Mouse (Mus musculus): ENCODE data around the gene Zfp90. TPM values are rescaled to one million over a fixed set of nuclear protein-coding genes. Genes with fewer than 3 reads are reported as not detected.

Zfp90 gene
- polyA plus RNA-seq, 1 experiment: 3.9 TPM

GRCm38 (mm10) chr8:106410055-106410454, 5.1 kb upstream of the Zfp90 start:
- H3K4me2 ChIP-seq (ENCODE audit: low read depth): no peak overlapping the region
- H3K4me3 ChIP-seq: no peak overlapping the region
- H3K79me2 ChIP-seq (ENCODE audit: control insufficient read depth, insufficient read depth): no peaks in the 10 kb centered on the region
- H3ac ChIP-seq (ENCODE audit: control insufficient read depth, insufficient read length): no peak overlapping the region
- no peaks in the 10 kb centered on the region for H3K36me3 ChIP-seq (ENCODE audit: control insufficient read depth, insufficient read depth)
- H3K27me3 ChIP-seq (ENCODE audit: control insufficient read depth, insufficient read depth, insufficient read length): no peaks in the 10 kb centered on the region
- no peak for TF ChIP-seq USF1 (IDR thresholded peaks at IDR 0.05; ENCODE audit: low read depth)
- TF ChIP-seq TCF3 (IDR thresholded peaks at IDR 0.05; ENCODE audit: insufficient read length, low read depth): no peak
- TF ChIP-seq POLR2AphosphoS2 (IDR thresholded peaks at IDR 0.05; ENCODE audit: insufficient read length, low read depth): no peak
- TF ChIP-seq MAX (IDR thresholded peaks at IDR 0.05; ENCODE audit: low read depth): no peak
- TF ChIP-seq MYOD1 (IDR thresholded peaks at IDR 0.05; ENCODE audit: control insufficient read depth in 1 of 3, insufficient read length in 2 of 3, low read depth in 2 of 3): no peak
- no peak for TF ChIP-seq CEBPB (IDR thresholded peaks at IDR 0.05; ENCODE audit: insufficient read depth, poor library complexity, severe bottlenecking)
- TF ChIP-seq E2F4 (IDR thresholded peaks at IDR 0.05; ENCODE audit: insufficient read depth): no peak
- no peak for TF ChIP-seq TCF12 (IDR thresholded peaks at IDR 0.05; ENCODE audit: insufficient read depth, poor library complexity, severe bottlenecking)
- no peak for TF ChIP-seq MYOG (IDR thresholded peaks at IDR 0.05; ENCODE audit: control insufficient read depth in 1 of 3, insufficient read depth in 1 of 3, insufficient read length in 2 of 3, low read depth in 2 of 3)
- no peak for TF ChIP-seq REST (IDR thresholded peaks at IDR 0.05; ENCODE audit: insufficient read depth, insufficient read length)
- TF ChIP-seq SRF (IDR thresholded peaks at IDR 0.05; ENCODE audit: control insufficient read depth, insufficient read length, low read depth): no peak
- TF ChIP-seq POLR2A (IDR thresholded peaks at IDR 0.05; ENCODE audit: insufficient read length, low read depth): no peak

- Histone ChIP-seq H3K36me3 (ENCODE audit: control insufficient read depth, insufficient read depth) (no peaks in the 10 kb centered on the region), H3K4me2 (ENCODE audit: low read depth) (no peak overlapping the region), H3K27me3 (ENCODE audit: control insufficient read depth, insufficient read depth, insufficient read length) (no peaks in the 10 kb centered on the region), H3ac (ENCODE audit: control insufficient read depth, insufficient read length) (no peak overlapping the region), H3K4me3 (no peak overlapping the region), H3K79me2 (ENCODE audit: control insufficient read depth, insufficient read depth) (no peaks in the 10 kb centered on the region)
- TF ChIP-seq TCF3 (IDR thresholded peaks at IDR 0.05; ENCODE audit: insufficient read length, low read depth): no peak
- no peak for TF ChIP-seq CEBPB (IDR thresholded peaks at IDR 0.05; ENCODE audit: insufficient read depth, poor library complexity, severe bottlenecking)
- TF ChIP-seq POLR2AphosphoS2 (IDR thresholded peaks at IDR 0.05; ENCODE audit: insufficient read length, low read depth): no peak
- no peak for TF ChIP-seq MYOD1 (IDR thresholded peaks at IDR 0.05; ENCODE audit: control insufficient read depth in 1 of 3, insufficient read length in 2 of 3, low read depth in 2 of 3)
- no peak for TF ChIP-seq MYOG (IDR thresholded peaks at IDR 0.05; ENCODE audit: control insufficient read depth in 1 of 3, insufficient read depth in 1 of 3, insufficient read length in 2 of 3, low read depth in 2 of 3)
- TF ChIP-seq TCF12 (IDR thresholded peaks at IDR 0.05; ENCODE audit: insufficient read depth, poor library complexity, severe bottlenecking): no peak
- TF ChIP-seq REST (IDR thresholded peaks at IDR 0.05; ENCODE audit: insufficient read depth, insufficient read length): no peak
- no peak for TF ChIP-seq POLR2A (IDR thresholded peaks at IDR 0.05; ENCODE audit: insufficient read length, low read depth)
Observed at GRCm38 (mm10) chr8:106410564-106410963, 4.6 kb upstream of the Zfp90 start.

DNA sequence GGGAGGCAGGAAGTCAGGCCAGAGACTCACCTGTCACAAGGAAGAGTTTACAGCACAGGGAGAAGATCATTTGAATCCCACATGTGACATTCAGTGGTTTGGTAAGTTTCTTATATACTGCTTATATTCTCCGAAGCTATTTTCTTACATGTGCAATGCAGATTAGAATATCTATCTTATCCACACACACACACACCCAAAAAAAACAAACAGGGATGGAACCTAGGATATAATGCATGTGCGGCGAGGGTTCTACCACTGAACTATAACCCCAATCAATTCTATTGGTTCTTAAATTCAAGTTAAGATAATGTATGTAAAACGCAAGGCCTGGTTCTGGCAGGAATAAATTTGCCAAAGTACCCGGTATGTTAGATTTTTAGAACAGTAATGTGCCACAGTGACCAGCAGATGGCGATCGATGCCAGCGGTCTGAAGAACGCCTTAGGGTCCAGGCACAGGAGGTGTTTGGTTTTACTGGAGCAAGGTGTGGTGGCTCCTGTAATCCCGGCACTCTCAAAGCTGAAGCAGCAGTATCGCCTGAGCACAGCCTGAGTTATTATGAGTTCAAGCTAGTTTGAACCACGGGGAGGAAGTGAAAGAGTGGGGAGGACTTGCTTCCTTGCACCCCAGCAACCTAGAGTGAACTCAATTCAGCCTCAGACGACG, 3.2 kb upstream of the Zfp90 start:
- TF ChIP-seq TCF12 (IDR thresholded peaks at IDR 0.05; ENCODE audit: insufficient read depth, poor library complexity, severe bottlenecking) (no peak), MYOD1 (IDR thresholded peaks at IDR 0.05; ENCODE audit: control insufficient read depth in 1 of 3, insufficient read length in 2 of 3, low read depth in 2 of 3) (no peak), SRF (IDR thresholded peaks at IDR 0.05; ENCODE audit: control insufficient read depth, insufficient read length, low read depth) (no peak), POLR2AphosphoS2 (IDR thresholded peaks at IDR 0.05; ENCODE audit: insufficient read length, low read depth) (no peak), MAX (IDR thresholded peaks at IDR 0.05; ENCODE audit: low read depth) (no peak), MYOG (IDR thresholded peaks at IDR 0.05; ENCODE audit: control insufficient read depth in 1 of 3, insufficient read depth in 1 of 3, insufficient read length in 2 of 3, low read depth in 2 of 3) (no peak), TCF3 (IDR thresholded peaks at IDR 0.05; ENCODE audit: insufficient read length, low read depth) (no peak), CEBPB (IDR thresholded peaks at IDR 0.05; ENCODE audit: insufficient read depth, poor library complexity, severe bottlenecking) (no peak), E2F4 (IDR thresholded peaks at IDR 0.05; ENCODE audit: insufficient read depth) (no peak), POLR2A (IDR thresholded peaks at IDR 0.05; ENCODE audit: insufficient read length, low read depth) (no peak), USF1 (IDR thresholded peaks at IDR 0.05; ENCODE audit: low read depth) (no peak), REST (IDR thresholded peaks at IDR 0.05; ENCODE audit: insufficient read depth, insufficient read length) (no peak)
- H3ac ChIP-seq (ENCODE audit: control insufficient read depth, insufficient read length): no peak overlapping the region
- H3K4me3 ChIP-seq: no peak overlapping the region
- no peaks in the 10 kb centered on the region for H3K36me3 ChIP-seq (ENCODE audit: control insufficient read depth, insufficient read depth)
- H3K27me3 ChIP-seq (ENCODE audit: control insufficient read depth, insufficient read depth, insufficient read length): no peaks in the 10 kb centered on the region
- H3K79me2 ChIP-seq (ENCODE audit: control insufficient read depth, insufficient read depth): peaks cover 5% of the 10 kb centered on the region
- H3K4me2 ChIP-seq (ENCODE audit: low read depth): no peak overlapping the region

- no peak overlapping the region for H3K4me3 ChIP-seq
- H3K4me2 ChIP-seq (ENCODE audit: low read depth): no peak overlapping the region
- no peak overlapping the region for H3ac ChIP-seq (ENCODE audit: control insufficient read depth, insufficient read length)
- H3K36me3 ChIP-seq (ENCODE audit: control insufficient read depth, insufficient read depth): peaks cover 31% of the 10 kb centered on the region
- TF ChIP-seq POLR2A (IDR thresholded peaks at IDR 0.05; ENCODE audit: insufficient read length, low read depth) (no peak), MAX (IDR thresholded peaks at IDR 0.05; ENCODE audit: low read depth) (no peak), SRF (IDR thresholded peaks at IDR 0.05; ENCODE audit: control insufficient read depth, insufficient read length, low read depth) (no peak), MYOD1 (IDR thresholded peaks at IDR 0.05; ENCODE audit: control insufficient read depth in 1 of 3, insufficient read length in 2 of 3, low read depth in 2 of 3) (no peak), E2F4 (IDR thresholded peaks at IDR 0.05; ENCODE audit: insufficient read depth) (no peak), POLR2AphosphoS2 (IDR thresholded peaks at IDR 0.05; ENCODE audit: insufficient read length, low read depth) (no peak), TCF3 (IDR thresholded peaks at IDR 0.05; ENCODE audit: insufficient read length, low read depth) (no peak), TCF12 (IDR thresholded peaks at IDR 0.05; ENCODE audit: insufficient read depth, poor library complexity, severe bottlenecking) (no peak), REST (IDR thresholded peaks at IDR 0.05; ENCODE audit: insufficient read depth, insufficient read length) (no peak), USF1 (IDR thresholded peaks at IDR 0.05; ENCODE audit: low read depth) (no peak), MYOG (IDR thresholded peaks at IDR 0.05; ENCODE audit: control insufficient read depth in 1 of 3, insufficient read depth in 1 of 3, insufficient read length in 2 of 3, low read depth in 2 of 3) (no peak), CEBPB (IDR thresholded peaks at IDR 0.05; ENCODE audit: insufficient read depth, poor library complexity, severe bottlenecking) (no peak)
- peaks cover 5% of the 10 kb centered on the region for H3K79me2 ChIP-seq (ENCODE audit: control insufficient read depth, insufficient read depth)
- H3K27me3 ChIP-seq (ENCODE audit: control insufficient read depth, insufficient read depth, insufficient read length): no peaks in the 10 kb centered on the region
Observed at GRCm38 (mm10) chr8:106417692-106418091, 2.6 kb downstream of the Zfp90 start.

All from myocyte (in vitro differentiated cells).